15 mouse cellular contexts compared by ENCODE assay signal in genomic region chr8:13209770-13210169, GRCm38 (mm10). TPM values are rescaled to one million over a fixed set of nuclear protein-coding genes. Genes with fewer than 3 reads are reported as not detected.
DNase-seq lines count a peak whose midpoint lies in the region; ATAC-seq and TF ChIP-seq lines count a peak whose summit lies in the region.
"Had no signal": no experiment of that assay in that cellular context is flagged by ENCODE, and none has a peak within 500 bp of the region (broad histone marks: within the 10 kb centered on the region; RNA-seq: fewer than 3 reads in every experiment).

No protein-coding gene starts in this region.

- TF ChIP-seq POLR2A in ES-Bruce4 (IDR thresholded peaks at IDR 0.05; ENCODE audit: insufficient read depth, low read length): no peak

- H3K27me3 ChIP-seq in ES-Bruce4 (ENCODE audit: control insufficient read depth, insufficient read depth, low read length, poor library complexity, severe bottlenecking): no peaks in the 10 kb centered on the region
- no peaks in the 10 kb centered on the region for H3K27me3 ChIP-seq in heart, embryonic 12.5 days (replicated peaks)
- no peaks in the 10 kb centered on the region for H3K27me3 ChIP-seq in liver, embryonic 15.5 days
- H3K27me3 ChIP-seq: hindbrain, embryonic 13.5 days; stomach, embryonic 15.5 days had no signal

- peak overlapping the region; percentile 93 for H3K27ac ChIP-seq in ES-Bruce4 (ENCODE audit: insufficient read depth, low read length)
- H3K27ac ChIP-seq in heart, embryonic 12.5 days (ENCODE audit: poor library complexity, severe bottlenecking): peak overlapping the region; percentile 90
- peak overlapping the region; percentile 84 for H3K27ac ChIP-seq in liver, embryonic 15.5 days (replicated peaks)
- H3K27ac ChIP-seq: hindbrain, embryonic 13.5 days; stomach, embryonic 15.5 days had no signal

- WGBS in heart, embryonic 12.5 days: 30% methylated on average over 1 of the region's 1 CpGs
- 73% methylated on average over 1 of the region's 1 CpGs for WGBS in liver, embryonic 15.5 days (ENCODE audit: insufficient replicate concordance)

- no peaks in the 10 kb centered on the region for H3K9me3 ChIP-seq in ES-Bruce4 (replicated peaks; ENCODE audit: control insufficient read depth, insufficient read depth, low read length, poor library complexity, severe bottlenecking)
- no peaks in the 10 kb centered on the region for H3K9me3 ChIP-seq in heart, embryonic 12.5 days (replicated peaks)
- H3K9me3 ChIP-seq in liver, embryonic 15.5 days (replicated peaks): no peaks in the 10 kb centered on the region
- H3K9me3 ChIP-seq: hindbrain, embryonic 13.5 days; stomach, embryonic 15.5 days had no signal

- no peak for TF ChIP-seq EP300 in ES-Bruce4 (IDR thresholded peaks at IDR 0.05; ENCODE audit: insufficient read depth, low read depth, low read length)

- no peak for TF ChIP-seq CTCF in ES-Bruce4 (IDR thresholded peaks at IDR 0.05; ENCODE audit: low read depth, low read length)

- no peak overlapping the region for H3K4me3 ChIP-seq in ES-Bruce4 (ENCODE audit: low read depth, low read length)
- H3K4me3 ChIP-seq in heart, embryonic 12.5 days: no peak overlapping the region
- no peak overlapping the region for H3K4me3 ChIP-seq in liver, embryonic 15.5 days (replicated peaks)
- H3K4me3 ChIP-seq: hindbrain, embryonic 13.5 days; stomach, embryonic 15.5 days had no signal

- H3K36me3 ChIP-seq in ES-Bruce4 (ENCODE audit: control insufficient read depth, insufficient read depth, low read length, poor library complexity, severe bottlenecking): no peaks in the 10 kb centered on the region
- H3K36me3 ChIP-seq in heart, embryonic 12.5 days: no peaks in the 10 kb centered on the region
- 0 out of 2 replicates have a peak, but pooled peaks cover 4% of the 10 kb centered on the region for H3K36me3 ChIP-seq in liver, embryonic 15.5 days (replicated peaks)
- H3K36me3 ChIP-seq: hindbrain, embryonic 13.5 days; stomach, embryonic 15.5 days had no signal

- peaks cover 17% of the 10 kb centered on the region for H3K4me1 ChIP-seq in ES-Bruce4 (ENCODE audit: control insufficient read depth, insufficient read depth, low read length)
- peaks cover 70% of the 10 kb centered on the region for H3K4me1 ChIP-seq in heart, embryonic 12.5 days (replicated peaks)
- peaks cover 74% of the 10 kb centered on the region for H3K4me1 ChIP-seq in liver, embryonic 15.5 days (replicated peaks)

- DNase-seq in cerebellum, postnatal 10 days: peak; percentile 26 to 41
- DNase-seq in cerebellum, adult 9-10 months: no peak
- DNase-seq in frontal cortex, postnatal 25 days (ENCODE audit: low spot score in 2 of 2): no peak
- DNase-seq in cerebellum, postnatal 36 days: no peak
- DNase-seq in cerebellum, adult 9-11 months: no peak
- DNase-seq: kidney, adult 8-10 months; midbrain, embryonic 14.5 days; right cerebral cortex, postnatal 25 days had no signal

- no peak overlapping the region for H3K9ac ChIP-seq in ES-Bruce4 (ENCODE audit: low read depth, poor library complexity, severe bottlenecking)
- H3K9ac ChIP-seq in heart, embryonic 12.5 days: no peak overlapping the region
- H3K9ac ChIP-seq in liver, embryonic 15.5 days: no peak overlapping the region
- H3K9ac ChIP-seq: hindbrain, embryonic 13.5 days; stomach, embryonic 15.5 days had no signal

- H3K4me2 ChIP-seq in heart, embryonic 12.5 days: peak overlapping the region; percentile 48
- H3K4me2 ChIP-seq in liver, embryonic 15.5 days: peak overlapping the region; percentile 49; the same call in 1 of the 2 replicates
- H3K4me2 ChIP-seq: hindbrain, embryonic 13.5 days; stomach, embryonic 15.5 days had no signal

- peak; percentile 42 for ATAC-seq in heart, embryonic 12.5 days (ENCODE audit: insufficient number of reproducible peaks, low FRiP score)
- no peak for ATAC-seq in liver, embryonic 15.5 days (ENCODE audit: insufficient read depth)
- ATAC-seq: forebrain, embryonic 14.5 days had no signal

RNA-seq across cellular contexts. Expression of gene Grtp1, which starts 9.3 kb away (rescaled TPM):
- 29.0 and 35.2 TPM in 2 replicates for polyA plus RNA-seq in ES-Bruce4 (2011; ENCODE audit: insufficient read depth, insufficient read length, low read depth, missing spikeins)
- polyA plus RNA-seq in heart, embryonic 12.5 days (2016; fragmentation: Nextera tagmentation; extraction: Ambion mirVana): 19.8 and 22.7 TPM in 2 replicates
- polyA plus RNA-seq in liver, embryonic 15.5 days (2015; fragmentation: Nextera tagmentation; extraction: Ambion mirVana): 8.2 and 8.7 TPM in 2 replicates

RNA-seq across cellular contexts. Expression of gene Adprhl1, which starts 44.2 kb away (rescaled TPM):
- not detected in 2 replicates for polyA plus RNA-seq in ES-Bruce4 (2011; ENCODE audit: insufficient read depth, insufficient read length, low read depth, missing spikeins)
- polyA plus RNA-seq in heart, embryonic 12.5 days (2016; fragmentation: Nextera tagmentation; extraction: Ambion mirVana): 167 and 180 TPM in 2 replicates
- 0.85 and 1.1 TPM in 2 replicates for polyA plus RNA-seq in liver, embryonic 15.5 days (2015; fragmentation: Nextera tagmentation; extraction: Ambion mirVana)
- polyA plus RNA-seq: forebrain, embryonic 14.5 days; limb, embryonic 11.5 days; midbrain, embryonic 14.5 days had no signal

RNA-seq across cellular contexts. Expression of gene Lamp1, which starts 50.8 kb away (rescaled TPM):
- 231 and 247 TPM in 2 replicates for polyA plus RNA-seq in ES-Bruce4 (2011; ENCODE audit: insufficient read depth, insufficient read length, low read depth, missing spikeins)
- polyA plus RNA-seq in heart, embryonic 12.5 days (2016; fragmentation: Nextera tagmentation; extraction: Ambion mirVana): 364 and 372 TPM in 2 replicates
- 200 and 205 TPM in 2 replicates for polyA plus RNA-seq in liver, embryonic 15.5 days (2015; fragmentation: Nextera tagmentation; extraction: Ambion mirVana)

Comparison
In these comparisons a context has a peak if more than half of its experiments do, and no peak if none do; other contexts are left out.
1. DNase-seq: peak in cerebellum, postnatal 10 days (2 of 2); none in cerebellum, adult 9-10 months (single experiment), frontal cortex, postnatal 25 days (0 of 2), cerebellum, postnatal 36 days (0 of 2) and cerebellum, adult 9-11 months (single experiment).
2. RNA of gene Adprhl1, which starts 44.2 kb away (polyA plus RNA-seq): 167 to 180 TPM in heart, embryonic 12.5 days; 0.85 to 1.1 TPM in liver, embryonic 15.5 days and not detected in ES-Bruce4; every median in the first group is over 10 times any median in the second.
3. Peak in every context shown above with its lines, with median percentiles within 50 percentile points of each other: H3K27ac ChIP-seq.